Mouse (Mus musculus) regulatory T cell (primary cell): ENCODE measurements around the gene Krt16.

Experiments
- in situ Hi-C: fragments of 300-600 bp; cut with MboI, MseI; formaldehyde crosslinking; loops from one replicate; pipeline ENCODE4 v1.15.1; 2025; ENCODE audit warnings: high pct_unique_total_duplicates

Krt16 gene

DNA sequence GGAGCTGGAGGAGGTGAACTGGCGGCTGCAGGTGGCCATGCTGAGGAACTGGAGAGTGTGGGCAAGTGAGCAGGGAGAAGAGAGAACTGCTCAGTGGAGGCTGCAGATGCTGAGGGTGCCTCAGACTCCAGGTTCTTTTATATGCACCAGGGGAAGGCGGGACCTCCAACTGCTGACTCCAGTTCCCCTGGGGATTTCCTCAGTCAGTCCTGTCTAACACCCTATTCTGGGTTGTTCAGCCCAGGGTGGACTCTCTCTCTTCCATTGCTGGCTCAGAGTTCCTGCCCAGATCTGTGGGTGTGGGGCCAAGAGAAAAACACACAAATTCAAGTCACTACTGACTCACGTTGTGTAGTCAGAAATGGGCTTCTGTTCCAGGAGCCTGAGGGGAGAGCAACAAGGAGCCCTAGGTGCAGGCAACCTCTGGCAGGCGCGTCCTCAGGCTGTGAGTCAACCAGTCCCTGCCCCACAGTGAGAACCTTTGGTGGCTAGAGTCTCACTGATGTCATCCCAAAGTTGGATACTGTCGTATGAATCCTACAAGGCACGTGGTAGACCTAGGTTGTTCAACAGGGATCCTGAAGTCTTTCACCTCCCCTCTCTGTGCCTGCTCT lies at the start of gene Krt16:
Gene Krt16 (minus strand): TSS at position 51 of the 614 bp plus-strand sequence.
- in situ Hi-C loops: no loop called here

DNA sequence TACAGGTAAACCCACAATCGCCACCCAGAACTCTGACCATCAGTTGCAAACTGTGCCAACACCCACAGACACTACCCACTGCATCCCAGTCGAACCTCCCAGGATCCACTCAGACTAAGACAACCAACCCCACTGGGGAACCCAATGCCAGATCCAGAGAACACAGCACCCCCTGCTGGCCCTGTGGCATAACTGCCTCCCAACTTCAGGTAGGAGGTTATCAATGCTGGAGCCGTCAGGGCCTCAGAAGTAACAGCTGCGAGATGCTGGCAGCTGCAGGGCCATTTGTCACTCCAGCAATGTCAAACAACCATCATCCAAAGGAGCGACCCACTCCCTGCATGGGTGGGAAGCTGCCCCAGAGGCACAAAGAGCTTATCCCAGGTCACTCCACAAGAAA lies 49.1 kb upstream of the Krt16 start:
- in situ Hi-C loops: no loop called here

DNA sequence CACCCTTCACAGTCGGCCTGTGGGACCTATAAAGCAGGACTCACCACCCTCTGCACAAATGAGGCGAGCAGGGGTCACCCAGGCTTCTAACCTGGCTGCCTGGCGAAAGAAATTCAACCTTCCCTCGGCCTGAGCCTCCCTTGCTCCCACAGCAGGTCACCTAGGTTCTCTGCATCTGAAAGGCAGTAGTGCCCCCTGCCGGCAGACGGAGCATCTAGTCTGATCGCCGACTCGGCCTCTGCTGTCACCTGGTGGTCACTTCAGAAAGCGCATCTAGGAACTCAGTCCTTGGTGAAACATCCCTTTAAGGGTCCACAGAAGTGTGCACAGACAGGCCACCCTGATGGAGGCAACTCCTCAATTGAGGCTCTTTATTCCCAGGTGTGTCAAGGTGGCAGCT lies 46.6 kb upstream of the Krt16 start:
- in situ Hi-C loops: no loop called here

DNA sequence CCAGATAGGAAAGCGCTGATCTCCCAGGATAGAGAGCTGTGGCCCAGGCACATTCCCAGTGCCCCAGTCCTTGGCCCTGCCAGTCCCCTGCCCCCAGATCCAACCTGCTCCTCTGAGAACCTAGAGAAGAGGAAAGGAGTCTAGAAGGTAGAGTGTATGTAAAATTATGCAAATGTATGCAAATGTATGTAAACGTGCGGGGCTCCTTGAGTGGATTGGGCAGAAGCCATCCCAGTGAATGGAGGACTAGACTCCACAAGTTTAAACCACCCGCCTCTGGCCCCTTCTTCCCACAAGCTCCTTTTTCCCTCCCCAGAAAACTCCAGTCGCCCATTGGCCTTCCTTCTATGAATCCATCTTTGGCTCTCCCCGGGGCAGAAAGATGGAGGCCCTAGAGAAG lies 44.2 kb upstream of the Krt16 start:
- in situ Hi-C loops: loop anchor here (5.0 kb wide), 1 partner anchor 91 kb away; no protein-coding TSS in a partner anchor

DNA sequence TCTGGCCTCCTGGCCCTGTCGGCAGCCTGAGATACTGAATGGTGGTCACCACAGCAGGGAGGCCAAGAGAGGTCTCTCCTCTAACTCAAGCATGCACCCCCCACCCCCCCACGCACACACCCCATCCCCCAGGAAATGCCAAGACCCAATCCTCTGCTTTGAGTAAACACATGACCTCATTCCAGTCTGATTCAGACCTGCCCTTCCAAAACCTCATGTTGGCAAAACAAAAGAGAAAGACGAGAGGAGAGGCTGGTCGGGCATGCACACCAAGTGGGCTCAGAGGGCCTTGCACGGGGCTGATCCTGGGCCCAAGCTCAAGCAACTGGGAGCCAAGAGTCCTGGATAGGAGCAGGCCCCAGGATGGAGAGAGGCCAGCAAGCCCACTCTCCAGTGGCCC lies 41.5 kb upstream of the Krt16 start:
- in situ Hi-C loops: loop anchor here (5.0 kb wide), 1 partner anchor 88 kb away; no protein-coding TSS in a partner anchor

DNA sequence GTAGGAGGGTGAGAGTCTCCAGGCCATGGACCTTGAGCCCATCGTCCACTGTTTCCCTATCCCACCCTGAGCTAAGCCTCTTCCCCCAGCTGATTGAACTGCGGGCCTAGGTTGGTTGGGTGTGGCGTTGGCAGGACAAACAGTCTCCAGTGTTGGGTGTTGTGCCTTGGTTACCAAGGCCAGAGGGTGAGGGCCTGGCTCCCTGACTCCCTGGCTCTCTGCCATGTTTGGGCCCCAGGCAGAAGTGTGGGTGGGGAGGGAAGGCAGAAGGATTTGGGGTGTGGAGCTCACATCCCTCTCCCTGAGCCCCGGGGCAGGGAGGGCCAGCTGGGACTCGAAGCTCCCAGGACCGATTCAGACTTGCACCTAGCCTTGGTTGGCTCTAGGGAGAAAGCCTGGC lies 40.2 kb upstream of the Krt16 start:
- in situ Hi-C loops: loop anchor here (5.0 kb wide), 1 partner anchor 822 kb away; no protein-coding TSS in a partner anchor

DNA sequence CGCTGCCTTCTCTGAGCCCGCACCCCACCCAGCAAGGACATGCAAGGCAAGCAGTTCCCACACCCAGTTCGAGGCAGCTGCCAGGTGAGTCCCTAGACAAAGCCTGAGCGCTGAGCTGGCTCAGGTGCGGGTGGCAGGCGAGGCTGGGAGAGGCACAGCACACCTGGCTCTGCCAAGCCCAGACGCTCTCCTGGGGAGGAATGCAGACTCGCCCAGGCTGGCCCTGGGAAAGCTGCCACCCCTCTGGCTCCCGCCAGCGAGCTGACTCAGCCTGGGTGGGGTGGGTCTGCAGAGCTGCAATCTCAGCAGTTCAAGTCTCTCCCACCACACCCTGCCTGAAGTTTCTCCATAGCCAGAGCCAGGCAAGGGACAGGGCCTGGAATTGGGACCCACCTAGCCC lies 38.3 kb upstream of the Krt16 start:
- in situ Hi-C loops: loop anchor here (5.0 kb wide), 1 partner anchor 820 kb away; no protein-coding TSS in a partner anchor

DNA sequence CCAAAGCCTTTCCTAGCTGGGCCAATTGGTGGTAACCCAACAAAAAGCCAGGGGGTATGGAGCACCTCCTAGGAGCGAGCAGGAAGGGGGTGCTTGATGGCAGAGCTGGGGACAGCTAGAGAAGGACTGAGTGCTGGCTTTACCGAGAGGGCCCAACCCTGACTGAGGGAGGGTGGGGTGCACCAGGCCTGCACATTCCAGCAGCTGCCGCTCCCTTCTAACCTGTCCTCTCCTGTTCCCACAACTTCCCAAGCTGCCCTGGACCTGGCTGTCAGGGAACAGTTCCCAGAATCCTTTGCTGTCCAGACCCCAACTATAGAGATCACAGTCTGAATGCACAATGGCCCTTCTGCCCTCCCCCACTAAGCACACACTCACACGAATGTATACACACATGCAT lies 36.3 kb upstream of the Krt16 start:
- in situ Hi-C loops: loop anchor here (5.0 kb wide), 1 partner anchor 818 kb away; no protein-coding TSS in a partner anchor

DNA sequence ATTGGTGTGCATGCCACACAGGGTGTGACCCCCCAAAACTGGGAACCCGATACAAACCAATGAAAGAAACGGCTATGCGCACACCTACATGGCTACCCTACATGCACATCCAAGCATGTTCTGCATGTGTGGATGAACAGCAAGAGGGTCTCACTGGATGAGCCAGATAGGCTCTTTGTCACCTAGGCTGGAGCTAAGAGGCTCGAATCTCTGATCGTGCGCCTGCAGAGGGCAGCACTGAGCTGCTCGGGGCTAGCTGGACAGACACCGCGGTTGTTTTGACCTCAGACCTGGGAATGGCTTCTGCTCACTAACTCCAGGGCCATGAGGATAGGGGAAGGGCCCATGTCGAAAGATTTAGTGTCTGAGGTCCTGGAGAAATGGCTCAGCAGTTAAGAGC lies 33.8 kb upstream of the Krt16 start:
- in situ Hi-C loops: no loop called here

DNA sequence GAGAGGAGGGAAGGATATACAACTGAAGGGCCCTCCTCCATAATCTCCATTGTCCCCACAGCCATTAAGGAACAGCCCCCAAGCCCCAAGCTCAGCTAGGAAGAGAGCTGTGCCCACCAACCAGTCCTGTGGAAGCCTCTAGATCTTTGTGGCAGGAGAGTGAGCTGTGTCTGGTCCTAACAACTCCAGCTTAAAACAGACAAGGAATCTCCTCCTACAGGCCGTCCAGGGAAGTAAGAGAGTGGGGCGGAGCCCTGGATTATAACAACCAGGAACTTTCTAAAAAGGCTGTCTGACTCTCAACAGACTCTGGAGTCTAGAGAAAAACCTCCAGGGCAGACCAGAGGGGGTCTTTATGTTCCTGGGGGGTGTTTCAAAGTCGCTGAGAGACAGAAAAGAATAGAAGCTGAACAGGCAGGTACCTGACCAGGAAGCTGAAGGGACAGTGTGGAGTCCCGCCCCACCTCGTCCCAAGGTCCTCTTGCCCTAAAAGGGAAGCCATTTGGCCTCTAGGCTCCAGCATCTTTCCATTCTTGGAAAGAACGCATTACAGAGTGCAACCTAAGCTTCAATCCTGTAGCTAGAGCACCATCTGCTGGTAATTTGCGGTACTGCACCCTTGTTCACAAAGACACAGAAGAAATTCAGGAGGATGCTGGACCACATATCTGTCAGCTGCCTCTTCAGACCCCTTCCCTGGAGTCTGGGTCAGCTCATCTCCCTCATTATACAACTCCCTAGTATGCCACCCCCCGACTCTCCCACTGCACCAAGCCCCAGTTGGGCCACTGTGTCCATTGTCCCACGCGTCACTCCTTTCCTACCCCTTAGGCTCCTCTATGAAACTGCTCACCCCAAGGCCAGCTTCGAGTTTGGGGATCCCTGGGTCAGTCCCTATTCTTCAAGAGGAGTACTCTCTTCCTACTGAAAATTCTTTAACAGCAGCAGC lies 33.2 kb upstream of the Krt16 start:
- in situ Hi-C loops: no loop called here

DNA sequence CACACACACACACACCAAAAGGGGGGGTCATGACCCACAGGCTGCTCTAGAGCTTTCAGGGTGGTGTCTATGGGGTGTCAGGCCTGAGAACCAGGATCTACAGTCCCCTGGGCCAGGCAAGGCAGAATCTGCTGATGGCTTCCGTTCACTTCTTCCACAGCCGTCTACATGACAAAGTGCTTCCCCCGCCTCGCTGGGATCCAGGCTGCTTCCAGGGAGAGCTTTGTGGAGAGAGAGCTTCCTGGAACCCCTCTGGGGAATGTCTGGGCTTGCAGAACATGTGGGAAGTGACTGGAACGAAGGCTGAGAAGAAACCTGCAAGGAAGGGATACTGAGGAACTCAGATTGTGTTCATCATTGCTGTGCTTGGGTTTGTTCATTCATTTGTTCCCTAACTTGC lies 30.1 kb upstream of the Krt16 start:
- in situ Hi-C loops: no loop called here

DNA sequence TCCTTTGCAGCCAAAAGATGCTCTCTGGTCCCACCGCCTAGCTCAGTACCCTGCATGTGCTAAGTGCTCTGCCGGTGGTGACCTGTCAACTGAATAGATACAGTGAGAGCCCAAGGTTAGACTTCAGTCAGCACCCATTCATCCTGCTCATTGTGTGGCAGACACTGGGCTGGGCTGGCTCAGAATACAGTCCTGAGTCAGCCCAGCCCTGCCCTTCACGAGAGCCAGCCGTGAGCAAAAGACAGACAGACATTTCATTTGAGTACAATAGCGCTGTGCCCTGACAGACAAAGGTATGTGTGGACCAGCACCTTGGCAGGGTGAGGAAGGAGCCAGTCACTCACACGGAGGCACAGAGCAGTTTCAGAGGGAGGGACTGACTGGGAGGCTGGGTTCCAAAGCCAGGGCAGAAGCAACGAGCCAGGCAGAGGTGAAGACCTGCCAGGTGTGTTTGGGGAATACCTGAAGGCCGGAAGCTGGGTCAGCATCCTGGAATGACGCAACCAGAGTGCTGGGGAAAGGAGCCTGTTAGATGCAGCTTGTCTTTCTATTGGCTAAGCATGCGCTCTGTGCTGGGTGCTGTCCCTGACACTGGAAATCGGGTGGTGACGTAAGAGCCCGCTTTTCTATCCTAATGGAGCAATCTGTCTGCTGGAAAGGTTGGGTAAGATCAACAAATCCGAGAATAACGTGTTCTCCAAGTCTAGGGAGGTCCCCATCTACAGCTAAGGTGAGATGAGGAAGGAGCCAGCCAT lies 29.2 kb upstream of the Krt16 start:
- in situ Hi-C loops: no loop called here

DNA sequence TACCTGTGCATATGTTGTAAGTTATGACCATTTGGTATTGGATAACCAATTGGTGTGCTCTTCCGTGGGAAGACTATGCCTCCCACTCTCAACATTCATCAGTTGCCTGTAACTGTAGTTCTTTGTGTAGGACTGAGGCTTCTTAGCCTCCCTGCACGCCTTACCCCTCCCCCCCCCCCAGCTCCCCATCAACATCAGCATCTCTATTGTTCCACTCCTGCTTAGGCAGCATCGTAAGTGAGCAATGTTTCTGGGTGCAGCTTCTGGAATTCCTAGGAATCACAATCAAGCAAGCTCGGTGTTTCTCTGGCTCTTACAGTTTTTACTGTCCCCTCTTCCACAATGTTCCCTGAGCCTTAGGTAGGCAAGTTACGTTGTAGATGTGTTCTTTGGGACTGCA lies 26.8 kb upstream of the Krt16 start:
- in situ Hi-C loops: no loop called here

DNA sequence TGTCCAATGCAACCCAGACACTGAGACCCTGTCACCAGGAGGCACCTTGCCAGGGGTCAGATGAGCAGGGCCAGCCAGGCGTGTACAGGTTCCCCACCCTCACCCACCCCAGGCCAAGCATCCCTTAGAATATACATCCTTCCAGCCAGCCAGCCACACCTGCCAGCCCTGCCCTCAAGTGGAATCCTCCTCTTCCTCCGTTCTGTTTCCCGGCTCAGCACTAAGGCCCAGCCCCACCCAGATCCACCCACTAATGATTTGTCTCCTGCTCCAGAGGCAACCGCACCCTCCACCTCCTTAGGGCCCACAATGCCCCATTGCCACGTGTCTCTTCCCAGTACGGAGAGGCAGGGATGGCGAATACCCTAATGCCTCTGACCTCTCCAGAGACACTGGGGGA lies 26.0 kb upstream of the Krt16 start:
- in situ Hi-C loops: no loop called here

DNA sequence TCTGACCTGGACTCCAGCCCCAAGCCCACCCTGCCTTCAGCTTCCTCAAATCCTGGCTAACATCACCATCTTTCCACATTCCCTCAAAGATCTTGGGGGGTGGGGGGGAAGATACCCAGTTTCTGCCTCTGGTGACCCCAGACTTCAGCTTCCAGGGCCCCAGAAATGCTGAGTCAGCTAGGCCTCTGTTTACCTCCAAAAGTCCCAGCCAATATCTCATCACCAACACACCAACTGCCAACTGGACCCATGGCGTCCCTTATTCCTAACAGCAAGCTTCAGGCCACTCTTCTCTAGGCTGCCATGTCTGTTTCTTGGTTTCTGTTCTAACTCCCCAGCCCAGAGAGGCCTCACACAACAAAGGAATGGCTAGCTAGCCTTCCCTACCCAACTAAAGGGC lies 23.2 kb upstream of the Krt16 start:
- in situ Hi-C loops: no loop called here

DNA sequence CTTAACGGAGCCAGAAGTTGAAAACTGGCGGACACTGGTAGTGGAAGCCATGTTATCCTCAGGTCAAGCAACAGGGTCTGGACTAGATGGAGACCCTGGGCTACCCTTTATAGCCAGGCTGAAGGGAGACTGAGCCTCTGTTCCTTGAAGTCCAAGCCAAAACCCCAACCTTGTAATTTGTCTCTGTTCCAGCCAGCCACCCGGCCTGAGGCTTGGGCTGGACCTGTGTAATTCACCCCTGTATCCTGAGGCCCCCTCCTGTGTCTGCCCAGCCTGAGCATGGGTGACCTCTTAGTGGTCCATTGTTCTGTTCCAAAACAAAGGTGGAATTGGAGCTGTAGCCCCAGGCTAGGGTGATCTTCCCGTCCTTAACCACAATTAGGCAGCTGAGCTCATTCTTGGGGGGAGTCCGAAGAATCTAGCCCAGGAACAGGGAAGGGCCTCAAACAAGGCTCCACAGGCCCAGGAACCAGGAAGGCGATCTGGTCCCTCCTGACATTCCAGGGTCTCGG lies 21.2 kb upstream of the Krt16 start, which contains the start of gene Krt42:
Gene Krt42 (minus strand): TSS at position 51 of the 512 bp plus-strand sequence.
- in situ Hi-C loops: no loop called here

DNA sequence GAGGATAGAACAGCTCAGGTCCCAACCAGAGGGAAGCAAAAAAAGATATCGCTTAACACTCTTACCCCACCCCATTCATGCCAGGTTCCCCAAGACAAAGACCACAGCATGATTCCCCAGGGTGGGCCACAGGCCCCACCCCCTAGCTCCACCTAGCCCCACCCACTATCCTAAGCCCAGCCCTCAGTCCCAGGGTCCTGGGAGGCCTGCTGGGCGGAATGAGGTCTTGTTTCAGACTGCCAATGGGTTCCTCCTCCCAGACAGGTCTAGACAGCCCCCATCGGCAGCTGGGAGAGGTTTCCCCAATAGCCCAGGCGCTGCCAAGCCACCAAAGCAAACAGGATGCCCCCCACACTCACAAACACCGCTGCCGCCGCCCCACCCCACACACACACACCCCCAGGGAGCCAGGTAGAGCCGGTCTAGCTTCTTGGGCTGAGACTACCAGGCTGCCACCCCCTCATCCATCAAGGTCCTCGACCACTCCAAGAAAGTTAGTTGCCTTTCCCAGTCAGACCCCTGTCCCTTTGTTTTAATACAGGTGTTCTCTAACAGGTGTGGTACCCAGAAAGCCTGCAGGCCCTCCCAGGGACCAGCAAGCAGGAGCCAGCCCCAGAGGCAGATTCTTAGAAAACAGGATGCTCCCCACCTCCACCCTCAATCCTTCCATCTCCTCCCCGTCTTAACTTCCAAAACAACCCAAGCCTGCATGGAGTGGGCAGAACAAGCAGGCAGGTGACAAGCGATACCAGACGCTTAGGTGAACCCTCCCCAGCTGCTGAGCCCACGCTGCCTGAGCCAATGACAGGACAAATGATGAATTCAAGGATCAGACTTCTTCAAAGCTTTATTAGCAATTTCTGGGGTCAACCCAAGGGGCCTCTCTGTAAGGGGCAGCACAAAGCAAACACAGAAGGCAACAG lies 13.6 kb upstream of the Krt16 start:
- in situ Hi-C loops: no loop called here

DNA sequence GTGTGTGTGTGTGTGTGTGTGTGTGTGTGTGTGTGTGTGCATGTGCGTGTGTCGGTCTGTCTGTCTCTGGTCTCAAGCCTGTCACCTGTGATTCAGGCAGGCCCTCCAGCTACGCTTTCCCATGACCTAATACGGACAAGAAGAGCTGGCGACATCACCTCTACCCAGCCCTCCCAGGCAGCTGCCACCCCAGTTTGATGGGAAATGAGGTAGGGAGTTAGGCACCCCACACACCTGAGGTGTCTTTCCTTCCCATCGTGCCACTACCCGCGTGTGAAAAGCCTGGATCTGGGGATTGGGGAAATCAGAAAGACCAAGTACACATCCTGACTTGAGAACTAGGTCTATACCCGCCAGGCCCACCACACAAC lies 12.5 kb upstream of the Krt16 start:
- in situ Hi-C loops: no loop called here

DNA sequence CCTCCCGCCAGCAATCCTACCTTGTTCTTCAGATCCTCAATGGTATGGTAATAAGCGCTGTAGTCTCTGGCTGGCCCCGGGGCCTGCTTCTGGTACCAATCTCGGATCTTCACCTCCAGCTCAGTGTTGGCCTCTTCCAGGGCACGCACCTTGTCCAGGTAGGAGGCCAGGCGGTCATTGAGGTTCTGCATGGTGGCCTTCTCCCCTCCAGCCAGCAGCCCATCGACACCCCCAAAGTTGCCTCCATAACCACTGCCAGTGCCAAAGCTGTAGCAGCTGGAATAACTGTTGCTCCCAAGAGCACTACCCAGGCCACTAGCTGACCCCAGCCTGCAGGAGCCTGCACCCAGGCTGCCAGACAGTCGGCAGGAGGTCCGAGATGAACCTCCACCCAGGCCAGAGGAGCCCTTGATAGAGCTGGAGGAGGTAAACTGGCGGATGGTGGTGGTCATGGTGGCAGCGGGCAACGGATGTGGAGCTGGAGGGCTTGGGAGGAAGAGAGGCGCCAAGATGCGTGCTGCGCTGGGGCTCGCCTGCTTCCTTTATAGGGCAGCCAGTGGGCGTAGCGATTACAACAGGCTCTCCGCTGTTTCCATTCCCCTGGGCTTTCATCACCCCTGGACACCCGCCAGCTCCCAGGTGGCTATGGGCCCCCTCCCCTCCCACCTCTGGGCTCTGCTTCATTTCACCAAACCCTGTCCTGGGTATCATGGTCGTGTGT lies 12.0 kb upstream of the Krt16 start, which contains the start of gene Krt17:
Gene Krt17 (minus strand): TSS at position 516 of the 721 bp plus-strand sequence.
- in situ Hi-C loops: no loop called here

DNA sequence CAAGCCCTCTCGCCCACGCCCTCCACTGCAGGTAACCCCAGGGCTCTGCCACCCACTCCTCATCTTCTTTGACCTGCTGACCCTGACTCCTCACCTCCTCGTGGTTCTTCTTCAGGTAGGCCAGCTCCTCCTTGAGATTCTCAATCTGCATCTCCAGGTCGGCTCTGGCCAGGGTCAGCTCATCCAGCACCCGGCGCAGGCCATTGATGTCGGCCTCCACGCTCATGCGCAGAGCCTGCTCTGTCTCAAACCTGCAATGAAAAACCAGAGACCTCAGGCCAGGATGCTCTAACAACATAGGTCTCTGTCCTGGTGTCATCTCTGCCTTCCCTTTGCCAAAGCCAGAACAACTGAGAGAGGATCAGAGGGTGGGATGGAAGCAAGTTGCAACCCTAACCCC lies 10.4 kb upstream of the Krt16 start:
- in situ Hi-C loops: no loop called here
